Mouse (Mus musculus) forebrain, embryonic 14.5 days (tissue): ENCODE measurements around the gene Ank2. TPM values are rescaled to one million over a fixed set of nuclear protein-coding genes. Genes with fewer than 3 reads are reported as not detected.

ENCODE experiments used
- ATAC-seq: fragments of 200-750 bp; cut with Nextera tagmentation; 2 replicates; pipeline ENCODE4 v1.8.0; 2017; ENCODE audit warnings: mild to moderate bottlenecking, moderate library complexity
- DNase-seq: peaks from one replicate; pipeline ENCODE4 v3.0.0-alpha.2; 2015; ENCODE audit warnings: low spot score
- H3K27ac ChIP-seq: fragments of 300-500 bp; sonication (generic); 2 replicates; pipeline ENCODE4 v1.5.1; 2014; ENCODE audit warnings: low read depth, mild to moderate bottlenecking, control low read depth, low read length, moderate library complexity
- H3K27me3 ChIP-seq: fragments of 300-500 bp; sonication (generic); replicated peaks from 2 replicates; pipeline ENCODE4 v1.6.1; 2014; ENCODE audit warnings: low read length, control low read depth, mixed read lengths; ENCODE audit not compliant: control insufficient read depth, insufficient read depth
- H3K36me3 ChIP-seq: fragments of 300-500 bp; sonication (generic); 2 replicates; pipeline ENCODE4 v1.6.1; 2014; ENCODE audit warnings: low read length, control low read depth; ENCODE audit not compliant: control insufficient read depth, insufficient read depth
- H3K4me1 ChIP-seq: fragments of 300-500 bp; sonication (generic); 2 replicates; pipeline ENCODE4 v1.6.1; 2014; ENCODE audit warnings: antibody characterized with exemption, low read length, control low read depth; ENCODE audit not compliant: control insufficient read depth, insufficient read depth
- H3K4me2 ChIP-seq: fragments of 300-500 bp; sonication (generic); 2 replicates; pipeline ENCODE4 v1.6.1; 2014; ENCODE audit warnings: mild to moderate bottlenecking, control low read depth, low read length
- H3K4me3 ChIP-seq: fragments of 300-500 bp; sonication (generic); 2 replicates; pipeline ENCODE4 v1.5.1; 2014; ENCODE audit warnings: low read depth, low read length, control low read depth
- H3K9ac ChIP-seq: fragments of 300-500 bp; sonication (generic); 2 replicates; pipeline ENCODE4 v1.6.1; 2014; ENCODE audit warnings: mild to moderate bottlenecking, low read length, control low read depth, moderate library complexity
- H3K9me3 ChIP-seq: fragments of 300-500 bp; sonication (generic); replicated peaks from 2 replicates; pipeline ENCODE4 v1.6.1; 2016; ENCODE audit warnings: low read length, control low read depth, mixed read lengths; ENCODE audit not compliant: control insufficient read depth
- WGBS: fragments of 180-500 bp; shearing (Covaris S2); extraction: QIAGEN DNeasy Blood & Tissue Kit; methylation state at CpG from one replicate; pipeline ENCODE4 v1.1.7; 2014; 5-methylcytosine and 5-hydroxymethylcytosine counted together
- polyA plus RNA-seq: library from polyadenylated mRNA; unstranded; fragments of >200 nt; fragmentation: Nextera tagmentation; extraction: Ambion mirVana; gene quantifications from 2 replicates; pipeline ENCODE4 v1.2.1, GENCODE M21; 2014

Gene Ank2
- polyA plus RNA-seq, 1 experiment from 2014 or later, result 61.8 TPM

DNA sequence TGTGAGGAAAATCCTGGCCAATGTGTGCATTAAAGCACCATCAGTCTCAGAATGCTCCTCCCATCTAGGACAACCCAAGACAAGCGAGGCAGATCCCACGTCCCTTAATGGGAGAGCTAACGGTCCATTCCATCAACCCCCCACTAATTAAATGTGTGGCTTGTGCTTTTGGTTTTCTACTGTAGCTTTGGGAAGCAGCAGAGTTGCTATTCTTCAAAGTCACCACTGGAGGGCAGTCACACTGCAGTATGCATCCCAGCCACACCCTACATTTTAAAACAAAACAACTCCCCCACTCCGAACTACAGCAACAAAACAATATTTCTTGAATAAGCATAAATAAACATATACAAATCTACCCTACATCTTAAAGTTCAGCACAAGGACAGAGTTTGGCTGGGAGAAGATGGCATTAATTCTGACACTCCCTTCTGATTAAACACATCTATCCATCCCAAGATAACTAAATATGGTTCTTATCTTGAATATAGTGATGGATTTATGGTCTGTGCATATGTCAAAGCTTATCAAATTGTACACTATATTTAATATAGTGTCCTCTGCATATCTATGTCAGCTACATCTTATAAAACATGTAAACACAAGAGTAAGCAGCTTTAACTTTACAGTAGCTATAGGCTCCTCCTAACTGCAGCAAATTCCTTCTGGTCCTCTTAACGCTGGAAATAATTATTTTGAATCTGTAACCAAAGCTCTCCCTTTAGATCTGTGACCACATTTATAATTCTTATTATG, 315.0 kb downstream of the Ank2 start:
- H3K4me2 ChIP-seq, result no peak overlapping the region
- H3K4me1 ChIP-seq, result no peaks in the 10 kb centered on the region; the same call in 1 of the 2 replicates
- WGBS, result 14% methylated on average over 5 of the region's 5 CpGs
- H3K36me3 ChIP-seq, result no peaks in the 10 kb centered on the region
- H3K27me3 ChIP-seq, result no peaks in the 10 kb centered on the region
- H3K27ac ChIP-seq, result no peak overlapping the region
- H3K9me3 ChIP-seq, result no peaks in the 10 kb centered on the region
- H3K4me3 ChIP-seq, result no peak overlapping the region
- DNase-seq (peak; percentile 79), ATAC-seq (peak; percentile 54)
- H3K9ac ChIP-seq, result no peak overlapping the region

DNA sequence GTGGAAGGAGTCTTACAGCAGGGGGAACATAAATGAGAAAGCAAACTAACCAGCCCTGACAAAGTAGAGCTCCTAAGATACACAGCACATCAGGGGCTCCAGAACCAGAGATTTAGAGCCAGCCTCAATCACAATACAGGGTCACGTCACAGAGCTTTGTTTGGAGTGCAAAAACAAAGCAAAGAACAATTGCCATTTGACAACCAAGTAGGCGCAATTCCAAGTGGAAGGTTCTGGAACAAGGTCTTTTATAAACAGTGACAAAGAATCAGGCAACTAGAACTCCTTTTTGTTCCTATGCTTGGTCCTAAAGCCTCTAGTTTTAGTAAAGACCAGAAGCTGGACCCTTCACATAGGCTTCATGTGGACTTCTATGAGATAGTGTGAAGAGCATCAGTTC, 326.5 kb downstream of the Ank2 start:
- ATAC-seq (no peak), DNase-seq (no peak)
- Histone ChIP-seq H3K27ac (no peak overlapping the region), H3K36me3 (no peaks in the 10 kb centered on the region), H3K9me3 (no peaks in the 10 kb centered on the region), H3K9ac (no peak overlapping the region), H3K4me2 (no peak overlapping the region), H3K4me3 (no peak overlapping the region), H3K27me3 (no peaks in the 10 kb centered on the region), H3K4me1 (0 out of 2 replicates have a peak, but pooled peaks cover 3% of the 10 kb centered on the region)
- 48% methylated on average over 2 of the region's 2 CpGs for WGBS

DNA sequence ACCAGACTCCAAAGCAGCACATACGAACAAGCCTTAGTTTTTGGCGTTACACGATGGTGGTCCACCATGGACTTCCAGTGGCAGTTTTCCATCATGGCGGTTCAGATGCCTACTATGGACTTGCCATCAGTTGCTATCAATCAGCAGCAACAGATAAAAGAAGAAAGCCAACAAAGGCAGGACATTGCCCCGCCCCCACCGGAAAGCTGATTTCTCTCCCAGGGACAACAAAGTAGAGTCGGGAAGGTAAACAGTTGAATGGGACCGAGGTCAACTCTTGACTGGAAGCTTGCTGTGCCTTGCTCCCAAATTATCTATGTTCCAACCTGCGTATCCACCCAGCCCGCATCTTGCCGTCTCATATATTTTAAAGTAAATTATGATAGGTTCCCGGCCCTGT, 328.9 kb downstream of the Ank2 start:
- Histone ChIP-seq H3K4me3 (no peak overlapping the region), H3K36me3 (no peaks in the 10 kb centered on the region), H3K4me2 (no peak overlapping the region), H3K9ac (no peak overlapping the region), H3K27ac (no peak overlapping the region), H3K4me1 (0 out of 2 replicates have a peak, but pooled peaks cover 3% of the 10 kb centered on the region), H3K27me3 (no peaks in the 10 kb centered on the region), H3K9me3 (no peaks in the 10 kb centered on the region)
- DNase-seq (no peak), ATAC-seq (no peak)
- 92% methylated on average over 12 of the region's 12 CpGs for WGBS

DNA sequence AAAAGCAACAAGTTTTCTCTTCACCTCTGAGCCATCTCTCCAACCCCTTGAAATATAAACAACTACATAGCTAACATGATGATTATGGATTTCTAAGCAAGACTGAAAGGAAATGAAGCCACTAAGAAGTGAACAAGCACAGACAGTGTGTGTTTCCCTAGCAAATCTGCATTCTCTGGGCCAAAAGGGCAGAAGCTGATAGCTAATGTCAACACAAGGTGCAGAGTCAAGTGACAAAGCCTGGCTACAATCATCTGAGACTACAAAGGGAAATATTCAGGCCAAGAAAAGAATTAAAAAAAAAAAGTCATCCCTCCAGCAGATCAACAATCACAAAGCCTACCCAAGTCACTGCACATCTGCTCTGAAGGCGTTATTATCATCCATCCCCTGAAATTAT, 330.0 kb downstream of the Ank2 start:
- no peak overlapping the region for H3K4me3 ChIP-seq
- no peaks in the 10 kb centered on the region for H3K27me3 ChIP-seq
- H3K4me1 ChIP-seq, result no peaks in the 10 kb centered on the region
- ATAC-seq (no peak), DNase-seq (no peak)
- H3K36me3 ChIP-seq, result no peaks in the 10 kb centered on the region
- no peak overlapping the region for H3K27ac ChIP-seq
- WGBS, result 91% methylated on average over 1 of the region's 1 CpGs
- H3K9ac ChIP-seq, result no peak overlapping the region
- H3K4me2 ChIP-seq, result no peak overlapping the region
- H3K9me3 ChIP-seq, result no peaks in the 10 kb centered on the region

DNA sequence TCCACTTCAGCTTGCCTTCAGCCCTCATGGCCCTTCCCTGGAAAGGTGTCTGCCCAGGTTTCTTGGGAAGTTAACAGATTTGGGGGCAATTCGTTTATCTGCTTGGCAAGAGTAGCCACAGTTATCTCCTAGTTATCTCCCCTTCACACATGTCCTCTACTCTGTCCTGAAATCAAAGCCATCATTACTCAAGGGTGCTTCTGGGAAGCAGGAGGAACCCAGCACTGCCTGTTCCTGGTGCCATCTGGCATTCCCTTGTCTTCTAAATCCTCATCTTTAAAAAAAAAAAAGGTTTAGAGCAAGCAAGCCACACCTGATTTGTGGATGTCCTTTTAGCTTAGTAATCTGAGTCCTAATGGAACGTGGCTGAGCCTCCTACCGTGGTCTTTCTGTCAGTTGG, 335.4 kb downstream of the Ank2 start:
- H3K9ac ChIP-seq, result no peak overlapping the region
- H3K9me3 ChIP-seq, result no peaks in the 10 kb centered on the region
- no peaks in the 10 kb centered on the region for H3K27me3 ChIP-seq
- no peaks in the 10 kb centered on the region for H3K36me3 ChIP-seq
- no peak overlapping the region for H3K4me2 ChIP-seq
- ATAC-seq, result no peak
- DNase-seq, result no peak
- WGBS, result 63% methylated on average over 3 of the region's 3 CpGs
- H3K4me1 ChIP-seq, result peaks cover 9% of the 10 kb centered on the region; the same call in 1 of the 2 replicates
- H3K27ac ChIP-seq, result no peak overlapping the region
- no peak overlapping the region for H3K4me3 ChIP-seq

DNA sequence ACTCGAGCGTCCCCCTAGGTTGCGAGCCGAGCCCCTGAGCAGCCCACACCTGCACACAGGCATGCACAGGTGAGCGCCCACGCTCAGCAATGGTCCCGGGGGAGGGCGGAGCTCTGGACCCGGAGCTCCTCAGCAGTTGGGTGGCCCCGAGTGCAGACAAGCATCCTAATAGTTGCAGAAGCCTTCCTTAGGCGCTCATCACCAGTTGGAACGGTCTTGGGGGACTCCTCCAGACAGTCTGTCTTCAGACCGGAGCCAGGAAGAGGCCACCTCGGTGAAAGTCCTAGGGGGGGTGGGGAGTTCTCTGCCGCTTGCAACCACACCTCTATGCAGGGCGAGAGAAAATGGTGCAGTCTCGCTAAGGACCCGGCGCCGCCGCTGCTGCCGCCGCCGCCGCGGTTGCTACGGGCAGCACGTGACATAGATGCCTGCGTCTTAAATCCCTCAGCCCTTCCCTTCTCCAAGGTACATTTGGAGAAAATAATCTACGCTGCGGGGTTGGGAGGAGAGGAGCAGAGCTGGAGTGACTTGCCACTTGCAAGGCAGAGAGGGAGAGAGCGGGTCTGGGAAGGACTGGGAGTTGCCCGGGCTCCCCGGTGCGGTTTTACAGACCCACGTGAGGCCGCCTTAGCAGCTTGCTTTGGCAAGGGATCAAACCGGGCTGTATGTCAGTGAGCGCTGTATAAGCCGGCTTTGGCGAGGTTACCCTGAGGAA, 337.0 kb downstream of the Ank2 start:
- Histone ChIP-seq H3K4me2 (peak overlapping the region; percentile 97), H3K27me3 (no peaks in the 10 kb centered on the region), H3K9ac (peak overlapping the region; percentile 70), H3K4me3 (peak overlapping the region; percentile 49), H3K36me3 (no peaks in the 10 kb centered on the region), H3K4me1 (peaks cover 9% of the 10 kb centered on the region; the same call in 1 of the 2 replicates), H3K9me3 (no peaks in the 10 kb centered on the region), H3K27ac (peak overlapping the region; percentile 34; the same call in 1 of the 2 replicates)
- 0% methylated on average over 41 of the region's 41 CpGs for WGBS
- ATAC-seq, result peak; percentile 92
- DNase-seq, result peak; percentile 88

DNA sequence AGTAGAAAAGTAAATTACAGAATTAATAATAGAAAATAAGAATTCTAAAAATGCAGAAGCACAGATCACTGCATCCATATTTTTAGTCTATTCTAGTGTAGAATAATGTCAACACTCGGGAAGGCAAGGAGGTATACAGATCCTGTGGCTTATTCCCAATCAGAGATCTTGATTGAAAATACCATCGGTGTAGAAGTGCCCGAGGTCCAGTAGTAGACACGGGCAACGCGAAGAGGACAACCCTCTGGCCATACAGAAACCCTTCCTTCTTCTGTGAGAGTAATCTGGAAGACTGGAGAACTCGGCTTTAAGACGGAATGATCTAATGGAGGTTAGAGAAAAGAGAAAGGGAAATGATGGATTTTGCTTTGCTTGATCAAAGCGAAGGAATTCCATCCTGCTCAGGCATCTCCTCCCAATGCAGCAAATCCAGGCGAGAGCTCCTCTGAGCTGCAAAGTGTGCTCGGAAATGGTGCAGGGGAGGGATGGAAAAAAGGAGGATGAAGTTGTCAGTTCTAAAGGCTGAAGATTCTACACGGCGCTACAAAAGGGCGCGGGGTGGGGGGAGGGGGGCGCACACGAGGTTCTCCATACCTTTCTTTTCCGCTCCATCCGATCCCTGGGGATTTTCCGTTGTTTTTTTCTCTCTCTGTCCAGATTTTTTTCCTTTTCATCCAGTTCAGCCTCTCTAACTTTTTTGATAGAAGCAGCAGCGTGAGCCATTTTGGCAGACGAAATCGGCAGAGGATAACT, 337.9 kb downstream of the Ank2 start:
- DNase-seq, result no peak
- 5% methylated on average over 23 of the region's 23 CpGs for WGBS
- H3K9me3 ChIP-seq, result no peaks in the 10 kb centered on the region
- peak overlapping the region; percentile 49 for H3K4me3 ChIP-seq
- peak overlapping the region; percentile 97 for H3K4me2 ChIP-seq
- no peaks in the 10 kb centered on the region for H3K27me3 ChIP-seq
- no peak overlapping the region for H3K27ac ChIP-seq
- ATAC-seq, result no peak
- no peaks in the 10 kb centered on the region for H3K36me3 ChIP-seq
- H3K4me1 ChIP-seq, result peaks cover 9% of the 10 kb centered on the region; the same call in 1 of the 2 replicates
- peak overlapping the region; percentile 70 for H3K9ac ChIP-seq

DNA sequence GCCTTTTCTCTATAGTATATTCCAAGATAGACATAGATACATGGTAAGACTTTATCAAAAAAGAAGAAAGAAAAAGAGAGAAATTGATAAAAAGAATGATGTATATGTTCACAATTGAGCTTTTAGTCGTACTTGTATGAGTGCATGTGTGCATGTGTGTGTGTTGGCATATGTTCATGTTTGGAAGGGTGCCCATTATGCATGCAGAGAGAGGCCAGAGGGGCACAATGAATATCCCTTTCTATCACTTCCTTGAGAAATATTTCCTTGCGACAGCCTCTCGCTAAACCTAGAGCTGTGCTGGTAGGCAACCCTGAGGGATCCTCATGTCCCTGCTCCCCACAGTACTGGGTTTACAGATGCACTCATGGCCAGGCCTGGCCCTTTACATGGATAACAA, 341.4 kb downstream of the Ank2 start:
- Histone ChIP-seq H3K27me3 (no peaks in the 10 kb centered on the region), H3K27ac (no peak overlapping the region), H3K4me1 (peaks cover 9% of the 10 kb centered on the region; the same call in 1 of the 2 replicates), H3K9me3 (no peaks in the 10 kb centered on the region), H3K9ac (no peak overlapping the region), H3K4me3 (no peak overlapping the region), H3K36me3 (no peaks in the 10 kb centered on the region), H3K4me2 (no peak overlapping the region)
- 82% methylated on average over 3 of the region's 3 CpGs for WGBS
- ATAC-seq (no peak), DNase-seq (no peak)
